Mouse (Mus musculus) kidney, adult 11 months (tissue): ENCODE results near the gene Racgap1.

Experiments used
- DNase-seq: peaks from one replicate; pipeline ENCODE4 v3.0.0; 2022

The Racgap1 gene

DNA sequence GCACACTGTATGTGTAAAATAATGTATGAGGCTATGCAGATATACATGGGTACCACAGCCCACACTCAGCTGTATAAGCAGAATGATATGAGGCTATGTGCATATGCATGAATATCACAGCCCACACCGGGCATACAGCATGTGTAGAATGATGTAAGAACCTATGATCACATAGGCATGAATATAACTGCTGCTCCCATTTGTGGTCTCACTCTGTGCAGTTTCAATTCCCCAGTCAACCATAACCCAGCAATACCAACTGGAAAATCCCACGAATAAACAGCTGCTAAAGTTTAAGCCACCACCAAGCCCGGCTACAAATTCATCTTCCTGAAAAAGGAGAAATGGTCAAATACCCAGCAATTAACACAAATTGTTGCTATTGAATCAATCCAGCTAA is 32.9 kb downstream of the Racgap1 start:
- no peak for DNase-seq

DNA sequence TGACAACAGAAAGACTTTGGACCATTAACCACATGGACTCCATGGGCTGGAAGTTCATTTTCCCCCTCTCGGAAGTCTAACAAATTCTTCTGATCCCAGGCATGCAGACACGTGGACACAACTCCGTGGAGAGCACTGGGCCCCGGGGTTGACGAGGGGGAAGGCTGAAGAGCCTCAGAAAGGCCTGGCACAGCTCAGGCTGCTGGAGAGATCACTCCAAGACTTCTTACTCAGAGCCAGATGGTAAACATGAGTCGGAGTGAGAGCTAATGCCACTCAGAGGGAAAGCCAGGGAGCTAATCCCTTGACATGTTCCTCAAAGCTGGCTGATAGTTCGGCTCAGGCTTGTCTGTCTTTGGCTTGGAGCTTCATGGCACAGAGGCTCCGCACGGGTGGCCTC is 36.2 kb downstream of the Racgap1 start:
- DNase-seq: no peak

DNA sequence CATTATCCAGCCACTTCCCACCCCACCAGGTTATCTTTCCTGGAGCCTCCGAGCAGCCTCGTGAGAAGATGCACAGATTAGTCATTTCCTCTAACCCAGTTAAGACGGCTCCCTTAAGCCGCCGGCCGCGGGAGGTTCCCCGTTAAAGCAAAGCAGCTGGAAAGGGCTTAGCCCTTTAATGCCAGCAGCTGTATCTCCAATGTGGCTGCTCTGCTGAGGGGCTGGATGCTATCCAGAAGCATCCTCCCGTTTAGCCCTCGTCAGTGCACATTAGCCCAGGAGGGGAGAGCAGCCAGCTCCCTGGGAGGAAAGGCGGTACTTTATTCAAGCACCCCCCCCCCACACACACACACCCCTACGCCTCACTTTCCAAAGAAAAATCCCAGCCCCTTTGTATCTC is 36.7 kb downstream of the Racgap1 start:
- no peak for DNase-seq

DNA sequence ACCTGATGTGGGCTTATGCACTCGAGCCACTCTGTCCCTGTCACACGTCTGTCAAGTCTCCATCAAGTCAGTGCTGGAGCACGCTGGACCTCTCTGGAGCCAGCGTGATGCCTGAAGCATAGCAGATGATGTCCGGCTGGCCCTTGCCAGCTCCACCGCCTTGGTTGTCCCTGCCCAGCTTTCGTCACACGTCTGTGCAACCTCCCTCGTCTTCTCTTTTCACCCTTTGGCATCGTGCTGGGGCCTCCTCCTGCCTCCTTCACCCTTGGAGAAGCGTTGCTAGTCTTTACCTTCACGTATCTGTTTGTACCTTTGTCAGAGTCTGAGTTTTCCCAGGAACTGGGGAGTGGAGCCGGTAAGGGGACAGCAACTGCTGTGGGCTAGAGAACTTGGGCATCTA is 37.2 kb downstream of the Racgap1 start:
- no peak for DNase-seq

DNA sequence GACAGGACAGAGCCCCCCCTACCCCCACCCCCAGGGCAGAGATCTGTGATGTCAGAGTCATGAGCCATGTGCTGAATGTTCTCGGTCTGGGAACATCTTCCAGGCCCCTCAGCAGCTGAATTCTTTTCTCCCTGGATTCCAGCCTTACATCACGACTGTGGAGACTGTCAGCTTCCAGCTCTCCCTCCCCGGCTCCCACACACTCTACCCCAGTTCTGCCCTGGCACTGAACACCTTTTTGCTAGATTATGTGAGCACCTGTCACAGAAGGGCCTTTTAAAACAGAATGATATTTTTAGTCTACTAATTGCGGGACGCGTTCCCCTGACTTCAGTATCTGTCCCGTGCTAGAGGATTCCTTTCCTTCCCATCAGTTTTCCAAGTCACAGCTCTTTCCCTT is 39.9 kb downstream of the Racgap1 start:
- no peak for DNase-seq

DNA sequence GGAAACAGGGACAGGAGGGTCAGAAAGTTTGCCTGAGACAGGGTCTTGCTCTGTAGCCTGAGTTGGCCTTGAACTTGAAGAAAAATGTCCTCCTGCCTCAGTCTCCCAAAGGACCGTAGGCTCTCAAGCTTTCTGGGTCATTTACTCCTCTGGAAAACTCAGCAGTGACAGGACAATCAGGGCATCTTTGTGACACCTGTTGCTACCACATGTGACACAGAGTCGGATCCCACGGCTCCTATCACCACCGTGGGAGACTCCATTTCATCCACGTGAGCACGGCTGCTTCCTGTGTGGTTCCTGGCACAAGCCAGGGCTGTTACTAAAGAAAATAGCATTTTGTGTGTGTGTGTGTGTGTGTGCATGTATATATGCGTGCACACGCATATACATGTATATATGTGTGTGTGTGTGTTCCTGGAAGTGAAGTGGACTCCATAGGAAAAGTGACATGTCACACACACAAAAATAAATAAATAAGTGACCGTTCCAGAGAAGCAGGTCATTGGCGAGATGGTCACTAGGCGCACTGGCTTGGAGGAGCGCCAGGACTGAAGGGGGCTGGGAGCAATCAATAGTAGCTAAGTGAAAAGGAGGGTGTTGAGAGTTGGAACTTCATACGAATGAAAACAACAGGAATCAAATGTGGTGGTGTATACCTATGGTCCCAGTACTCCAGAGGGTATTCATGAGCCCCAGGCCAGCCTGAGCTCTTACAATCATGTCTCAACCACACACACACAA is 42.9 kb downstream of the Racgap1 start:
- DNase-seq: no peak

DNA sequence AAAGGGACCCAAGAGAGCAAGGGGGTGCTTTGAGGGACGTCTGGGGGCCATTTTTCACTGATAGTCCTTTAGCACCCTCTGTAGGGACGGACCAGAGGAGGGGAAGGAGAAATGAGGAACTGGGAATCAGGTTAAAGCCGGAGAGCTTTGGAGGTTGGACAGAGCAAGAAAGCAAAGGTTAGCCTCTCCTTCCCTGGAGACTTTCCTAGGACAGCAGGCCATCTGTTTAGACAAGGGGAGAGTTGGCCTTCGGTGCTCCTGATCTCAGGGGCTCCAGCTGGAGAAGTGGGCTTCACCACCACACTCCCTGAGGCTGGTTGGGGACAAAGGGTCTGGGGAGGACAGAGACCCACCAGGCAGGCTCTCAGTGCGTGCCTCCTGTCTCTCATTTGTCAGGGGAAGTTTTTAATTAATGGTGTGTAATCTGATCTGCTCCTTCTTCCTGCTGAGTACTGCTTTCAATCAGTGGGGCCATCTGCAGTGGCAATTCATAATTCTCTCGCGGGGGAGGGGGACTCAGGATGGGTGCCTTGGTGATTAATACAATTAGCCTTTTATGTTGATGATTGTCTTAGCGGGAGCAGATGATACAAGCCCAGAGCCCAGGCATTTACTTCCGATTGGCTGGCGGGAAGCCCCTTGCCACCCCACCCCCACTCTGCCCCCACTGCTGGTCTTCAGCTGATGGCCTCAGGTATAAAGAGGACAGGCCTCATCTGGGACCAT is 43.9 kb downstream of the Racgap1 start:
- no peak for DNase-seq

DNA sequence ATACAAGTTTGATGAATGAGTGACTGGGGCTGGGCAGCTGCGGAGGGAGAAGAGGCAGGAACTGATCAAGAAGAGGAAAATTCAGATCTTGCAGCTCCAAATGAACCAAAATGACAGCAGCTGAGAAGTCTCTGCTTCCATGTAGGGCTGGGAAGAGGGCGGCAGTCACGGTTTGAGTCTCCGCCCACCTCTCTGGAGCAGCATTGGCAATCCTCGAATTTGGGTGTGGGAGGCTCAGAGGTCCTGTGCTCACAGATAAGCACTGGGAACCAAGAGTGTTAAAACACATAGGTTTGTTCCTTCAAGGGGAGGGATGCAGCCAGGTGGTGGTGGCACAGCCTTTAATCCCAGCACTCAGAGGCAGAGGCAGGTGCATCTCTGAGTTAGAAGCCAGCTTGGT is 44.9 kb downstream of the Racgap1 start:
- DNase-seq: no peak

DNA sequence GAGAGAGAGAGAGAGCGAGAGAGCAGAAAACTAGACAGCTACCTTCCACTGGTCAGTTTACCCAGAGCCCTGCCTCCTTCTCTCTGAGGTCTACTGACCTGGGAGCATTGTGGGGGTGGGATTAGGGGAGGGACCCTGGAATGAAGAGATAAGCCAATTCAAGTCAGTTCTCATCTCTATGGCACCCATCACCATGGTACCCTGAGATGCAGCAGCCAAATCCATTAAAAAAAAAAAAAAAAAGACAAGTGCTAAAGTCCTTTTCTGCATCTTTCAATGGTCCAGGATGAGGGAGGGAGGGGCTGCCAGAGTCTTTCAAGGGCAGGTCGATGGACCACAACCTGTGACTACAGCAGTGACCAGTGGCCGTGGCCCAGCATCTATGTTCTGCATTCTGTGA is 45.9 kb downstream of the Racgap1 start:
- no peak for DNase-seq

DNA sequence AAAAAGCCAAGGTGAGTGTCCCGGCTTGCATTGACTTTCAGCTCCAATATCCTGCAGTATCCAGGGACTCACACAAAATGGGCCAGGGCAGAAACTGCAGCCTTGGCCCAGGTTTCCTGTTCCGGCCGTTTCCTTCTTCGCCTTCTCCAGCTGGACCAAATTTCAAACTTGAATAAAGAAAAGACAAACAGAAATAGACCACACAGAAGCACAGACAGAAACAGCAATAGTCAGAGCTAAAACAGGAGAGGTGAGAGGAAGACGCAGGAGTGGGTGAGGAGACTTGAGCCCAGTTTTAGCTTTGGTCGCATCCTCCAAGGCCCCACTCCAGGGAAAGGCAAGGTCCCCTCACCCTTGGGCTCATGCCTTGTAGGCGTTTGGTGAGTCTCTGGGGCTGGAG is 48.2 kb downstream of the Racgap1 start:
- DNase-seq: no peak

DNA sequence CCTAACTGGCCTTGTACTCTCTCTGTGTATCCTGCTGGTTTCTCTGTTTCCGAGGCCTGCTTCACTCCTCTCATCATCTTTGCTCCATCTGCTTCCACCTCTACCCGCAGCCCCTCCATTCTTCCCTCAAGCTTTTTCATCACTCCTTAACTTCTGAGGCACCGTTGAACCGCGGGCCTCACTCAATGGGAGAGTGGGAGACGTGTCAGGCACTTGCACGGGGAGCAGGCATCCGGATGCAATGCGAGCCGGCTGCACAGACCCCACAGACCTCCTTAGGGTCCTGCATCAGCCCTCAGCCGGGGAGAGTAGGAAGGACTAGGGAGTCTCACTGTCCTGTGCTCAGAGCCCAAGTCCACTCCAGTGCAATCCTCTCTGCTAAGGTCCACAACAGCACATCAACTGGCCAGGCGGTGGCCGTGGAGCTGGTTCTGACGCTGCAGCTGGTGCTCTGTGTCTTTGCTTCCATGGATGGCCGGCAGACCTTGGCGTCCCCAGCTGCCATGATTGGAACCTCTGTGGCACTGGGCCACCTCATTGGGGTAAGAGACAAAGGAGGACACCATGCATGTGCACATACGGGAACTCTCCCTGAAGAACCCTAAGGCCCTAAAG is 49.1 kb downstream of the Racgap1 start:
- no peak for DNase-seq

DNA sequence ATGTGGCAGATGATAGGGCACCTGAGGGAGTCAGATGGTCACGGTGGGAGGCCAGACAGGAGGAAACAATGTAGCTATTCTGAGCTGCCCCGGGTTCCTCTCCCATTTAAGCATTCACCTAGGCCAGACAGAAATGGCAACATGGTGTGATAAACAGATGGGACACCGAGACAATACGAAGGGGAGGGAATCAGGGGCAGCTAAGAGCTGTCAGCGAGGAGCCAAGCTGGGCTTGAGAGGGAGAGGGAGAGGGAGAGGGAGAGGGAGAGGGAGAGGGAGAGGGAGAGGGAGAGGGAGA is 49.7 kb downstream of the Racgap1 start:
- DNase-seq: no peak

DNA sequence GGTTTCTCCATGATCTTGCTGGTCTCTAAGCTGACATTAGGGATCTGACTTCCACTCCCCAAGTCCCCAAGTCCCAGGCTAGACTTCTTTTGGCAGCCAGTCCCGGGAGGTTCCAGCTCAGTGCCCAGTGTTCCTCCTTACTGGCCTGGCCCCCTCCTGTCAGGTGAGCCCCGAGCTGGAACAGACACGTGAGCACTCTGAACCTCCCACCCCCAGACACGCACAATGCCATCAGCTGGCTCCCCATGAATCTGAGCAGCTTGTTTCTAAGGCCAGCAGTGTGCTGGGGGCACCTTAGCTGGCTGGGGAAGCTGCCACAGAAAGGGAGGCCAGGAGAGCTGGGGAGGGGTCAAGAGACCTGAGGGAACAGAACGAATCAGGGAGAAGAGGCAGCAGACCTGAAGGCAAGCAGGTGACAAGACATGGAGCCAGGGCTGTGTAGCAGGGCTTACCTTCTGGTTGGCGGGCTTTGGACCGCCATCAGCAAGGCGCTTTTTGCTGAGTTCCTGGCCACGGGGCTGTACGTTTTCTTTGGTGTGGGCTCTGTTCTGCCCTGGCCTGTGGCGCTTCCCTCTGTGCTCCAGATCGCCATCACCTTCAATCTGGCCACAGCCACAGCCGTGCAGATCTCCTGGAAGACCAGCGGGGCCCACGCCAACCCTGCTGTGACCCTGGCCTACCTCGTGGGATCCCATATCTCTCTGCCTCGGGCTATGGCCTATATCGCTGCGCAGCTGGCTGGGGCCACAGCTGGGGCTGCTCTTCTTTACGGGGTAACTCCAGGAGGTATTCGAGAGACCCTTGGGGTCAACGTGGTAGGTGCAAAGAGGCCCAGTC is 50.3 kb downstream of the Racgap1 start, which contains the start of gene Aqp6:
Gene Aqp6, plus strand, starts transcription at position 415 of the 837 bp plus-strand sequence.
- no peak for DNase-seq

DNA sequence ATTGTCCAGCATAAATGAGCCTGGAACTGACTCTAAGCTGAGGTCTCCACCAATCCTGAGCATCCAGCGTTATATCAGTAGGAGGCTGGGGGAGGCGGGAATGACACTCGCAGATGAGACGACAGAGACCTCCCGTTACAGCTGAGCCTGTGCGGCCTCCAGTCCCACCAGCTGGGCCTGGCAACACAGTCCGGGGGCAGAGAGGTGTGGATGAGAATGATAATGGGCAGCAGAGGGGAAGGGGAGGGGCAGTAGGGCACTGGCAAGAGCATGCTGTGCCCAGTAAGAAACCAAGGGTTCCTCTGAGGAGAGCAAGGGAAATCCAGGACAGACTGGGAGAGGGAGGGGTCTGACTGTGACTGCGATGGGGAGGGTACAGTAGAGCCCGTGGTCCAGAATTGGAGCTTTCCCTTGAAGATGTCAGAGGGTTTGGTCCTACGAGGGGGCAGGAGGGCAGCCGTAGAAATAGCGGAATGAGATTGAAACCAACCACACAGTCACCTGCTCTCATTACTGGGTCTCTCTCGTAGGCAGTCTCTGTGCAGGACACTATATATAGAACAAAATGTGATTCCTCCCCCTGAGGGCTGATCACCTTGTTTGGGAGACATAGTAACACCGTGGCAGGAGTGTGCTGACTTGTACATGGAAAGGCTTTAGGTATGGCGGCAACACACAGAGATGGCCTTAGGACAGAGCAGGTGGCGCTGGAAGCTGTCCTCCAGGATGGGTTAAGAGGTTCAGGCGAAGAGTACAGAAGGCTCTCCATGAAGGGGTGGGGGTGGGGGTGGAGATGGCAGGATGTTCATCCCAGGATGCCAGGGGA is 52.0 kb downstream of the Racgap1 start:
- no peak for DNase-seq

DNA sequence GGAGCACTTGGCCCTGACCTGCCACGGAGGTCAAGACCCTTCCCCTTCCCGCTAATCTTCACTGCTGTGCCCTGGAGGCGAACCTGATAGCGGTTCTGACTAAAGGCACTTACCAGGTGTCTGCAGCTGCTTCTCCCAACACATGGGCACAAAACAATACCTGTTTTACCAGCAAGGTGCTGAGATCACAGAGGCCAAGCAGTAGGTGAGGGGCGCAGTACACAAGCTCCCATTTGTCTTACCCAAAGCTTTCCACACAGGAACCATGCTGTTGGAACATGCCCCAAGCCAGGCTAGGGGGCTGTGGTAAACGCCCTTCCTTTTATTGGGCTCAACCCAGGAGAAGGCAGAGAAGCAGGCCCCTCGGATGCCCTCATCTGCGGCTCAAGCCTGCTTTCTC is 53.9 kb downstream of the Racgap1 start:
- DNase-seq: no peak

DNA sequence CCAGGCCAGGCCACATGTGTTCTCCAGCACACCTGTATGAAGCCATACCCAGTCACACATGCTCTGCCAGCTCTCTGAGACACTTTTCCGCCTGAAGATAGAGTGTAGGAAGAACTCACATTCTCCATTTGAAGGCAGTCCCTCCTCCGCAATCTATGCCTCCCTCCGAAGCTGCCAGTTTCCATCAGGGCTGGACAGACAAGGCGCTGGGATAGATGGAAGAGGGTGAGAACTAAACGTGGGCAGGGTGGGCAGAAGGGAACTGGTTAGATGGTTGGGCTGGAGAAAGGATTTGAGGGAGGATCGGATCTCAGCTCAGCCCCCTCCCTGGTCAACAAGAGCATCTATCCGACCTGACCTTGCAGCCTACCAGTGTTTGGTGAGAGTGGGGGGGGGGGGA is 54.6 kb downstream of the Racgap1 start:
- DNase-seq: no peak

DNA sequence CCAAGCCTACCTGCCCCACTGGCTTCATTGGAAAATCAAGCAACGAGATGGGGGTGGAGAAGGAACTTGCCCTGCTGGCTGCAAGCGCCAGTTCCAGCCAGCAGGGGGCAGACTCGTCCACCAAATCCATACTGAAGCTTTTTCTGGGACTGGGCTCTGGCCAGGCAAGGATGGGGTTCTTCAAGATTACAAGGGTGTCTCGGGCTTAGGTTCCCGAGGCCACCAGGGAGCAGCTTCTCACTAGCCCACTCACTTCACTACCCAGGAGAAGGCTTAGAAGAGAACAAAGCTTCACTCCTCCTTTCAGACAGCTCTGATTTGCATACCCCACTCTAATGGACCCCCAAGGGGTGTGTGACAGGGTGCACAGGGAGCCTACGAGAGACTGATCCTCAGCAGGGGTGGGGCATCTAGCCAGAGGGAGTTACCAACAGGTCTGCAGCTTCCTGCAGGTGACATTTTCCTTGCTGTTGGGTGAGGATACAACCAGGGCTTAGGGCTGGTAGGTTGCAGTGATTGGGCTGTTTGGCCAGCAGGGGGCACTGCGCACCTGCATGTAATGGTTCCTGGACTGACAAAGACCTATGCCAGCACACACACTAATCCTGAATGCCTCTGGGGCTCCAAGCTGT is 55.3 kb downstream of the Racgap1 start:
- peak; percentile 78 for DNase-seq

DNA sequence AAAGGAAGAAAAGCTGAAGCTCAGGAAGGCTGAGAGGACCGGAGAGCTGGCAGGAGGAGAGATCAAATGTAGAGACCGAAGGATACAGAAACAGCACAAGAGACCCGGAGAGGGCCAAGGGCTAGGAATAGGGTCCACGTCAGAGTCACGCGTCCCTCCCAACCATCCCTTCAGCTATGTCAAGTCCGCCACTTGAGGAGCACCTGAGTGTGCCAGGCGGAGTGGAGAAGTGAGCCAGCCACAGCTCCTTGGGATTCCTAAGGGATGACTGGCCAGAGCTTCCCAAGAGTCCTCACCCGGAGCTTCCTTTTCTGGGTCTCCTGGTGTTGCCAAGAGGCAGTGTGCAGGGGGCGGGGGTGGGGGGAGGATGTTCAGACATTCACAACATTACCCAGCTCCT is 56.5 kb downstream of the Racgap1 start:
- DNase-seq: no peak

DNA sequence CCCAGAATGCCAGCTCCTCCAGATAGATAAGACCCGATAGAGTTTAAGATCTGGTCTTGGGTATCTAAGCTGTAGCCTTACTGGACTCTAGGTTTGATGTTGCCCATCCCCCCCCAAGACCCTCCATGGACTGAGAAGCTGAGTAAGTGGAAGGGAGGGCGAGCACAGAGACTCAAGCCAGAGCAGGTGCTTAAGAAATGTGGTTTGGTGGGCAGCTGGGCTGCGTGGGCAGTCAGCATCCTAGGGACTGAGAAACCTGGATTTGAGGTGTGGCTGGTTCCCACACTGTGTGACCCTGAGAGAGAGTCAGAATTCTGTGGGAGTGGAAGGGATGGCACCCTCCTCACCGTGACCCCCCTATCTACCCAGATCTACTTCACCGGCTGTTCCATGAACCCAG is 58.6 kb downstream of the Racgap1 start:
- DNase-seq: no peak

DNA sequence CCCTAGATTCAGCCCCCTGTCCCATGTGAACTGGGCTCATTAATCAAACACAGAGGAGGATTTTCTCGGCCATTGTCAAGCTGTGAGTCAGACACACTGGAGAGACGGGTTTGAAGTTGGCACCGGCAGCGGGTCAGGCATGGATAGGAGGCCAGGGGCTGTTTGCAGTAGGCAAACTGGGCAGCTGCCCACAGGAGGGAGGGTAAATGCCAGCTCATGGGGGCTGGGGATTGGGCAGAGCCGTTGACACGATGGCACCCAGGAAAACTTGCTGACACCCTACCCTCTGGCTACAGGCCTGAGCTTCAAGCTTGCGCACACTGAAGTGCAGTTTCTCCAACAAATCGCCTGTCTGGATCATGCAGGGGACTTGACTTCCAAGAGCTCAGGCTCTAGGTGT is 59.3 kb downstream of the Racgap1 start:
- DNase-seq: no peak

DNA sequence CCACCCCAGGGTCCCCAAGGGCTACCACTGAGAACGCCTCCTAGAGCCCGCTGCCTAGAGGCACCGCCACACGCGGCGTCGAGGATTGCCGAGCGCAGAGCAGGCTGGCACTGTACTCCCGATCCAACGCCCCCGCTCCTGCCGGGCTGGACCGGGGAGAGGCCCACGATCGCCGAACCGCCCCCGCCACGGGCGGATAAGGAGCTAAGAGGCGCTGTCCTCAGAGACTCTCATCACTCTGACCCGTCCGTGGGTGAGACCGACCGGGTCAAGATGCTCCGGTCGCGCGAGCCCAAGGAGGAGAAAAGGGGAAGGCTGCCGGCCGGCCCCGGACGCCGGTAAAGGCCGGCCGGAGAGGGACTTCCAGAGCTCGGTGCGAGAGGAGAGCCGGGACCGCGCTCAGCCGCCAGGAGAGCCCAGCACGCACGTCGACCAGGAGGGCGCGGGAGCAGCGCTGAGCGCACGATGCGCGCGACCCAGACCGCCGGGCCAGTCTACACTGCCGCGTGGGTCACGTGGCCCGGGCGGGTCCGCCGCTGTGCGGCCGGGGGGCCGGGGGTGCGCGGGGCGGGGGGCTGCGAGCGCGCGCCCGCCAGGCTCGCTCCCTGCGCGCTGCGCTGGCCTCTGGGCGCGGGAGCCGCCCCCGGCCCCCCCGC is 60.9 kb downstream of the Racgap1 start, which contains the start of gene Aqp5:
Gene Aqp5, plus strand, starts transcription at position 354 of the 656 bp plus-strand sequence.
- DNase-seq: no peak
